Mouse (Mus musculus) hindbrain, embryonic 16.5 days (tissue): ENCODE results near the gene Nemp1. TPM values are rescaled to one million over a fixed set of nuclear protein-coding genes. Genes with fewer than 3 reads are reported as not detected.

ENCODE experiments used
- ATAC-seq: fragments of 200-750 bp; cut with Nextera tagmentation; 2 replicates; pipeline ENCODE4 v1.8.0; 2017; ENCODE audit warnings: moderate TSS enrichment, moderate library complexity
- H3K27ac ChIP-seq: fragments of 300-500 bp; sonication (generic); 2 replicates; pipeline ENCODE4 v1.5.1; 2014; ENCODE audit warnings: low read depth, mild to moderate bottlenecking, control low read depth, low read length, moderate library complexity
- H3K27me3 ChIP-seq: fragments of 300-500 bp; sonication (generic); replicated peaks from 2 replicates; pipeline ENCODE4 v1.6.1; 2014; ENCODE audit warnings: low read length; ENCODE audit not compliant: control insufficient read depth, insufficient read depth
- H3K36me3 ChIP-seq: fragments of 300-500 bp; sonication (generic); 2 replicates; pipeline ENCODE4 v1.6.1; 2014; ENCODE audit warnings: mild to moderate bottlenecking, low read length, moderate library complexity, mixed read lengths; ENCODE audit not compliant: control insufficient read depth, insufficient read depth
- H3K4me1 ChIP-seq: fragments of 300-500 bp; sonication (generic); 2 replicates; pipeline ENCODE4 v1.6.1; 2014; ENCODE audit warnings: low read depth, low read length; ENCODE audit not compliant: control insufficient read depth, insufficient read depth
- H3K4me2 ChIP-seq: fragments of 300-500 bp; sonication (generic); 2 replicates; pipeline ENCODE4 v1.6.1; 2014; ENCODE audit warnings: mild to moderate bottlenecking, low read length, control low read depth, moderate library complexity
- H3K4me3 ChIP-seq: fragments of 300-500 bp; sonication (generic); 2 replicates; pipeline ENCODE4 v1.5.1; 2014; ENCODE audit warnings: mild to moderate bottlenecking, low read length, control low read depth, moderate library complexity
- H3K9ac ChIP-seq: fragments of 300-500 bp; sonication (generic); 2 replicates; pipeline ENCODE4 v1.6.1; 2014; ENCODE audit warnings: low read depth, mild to moderate bottlenecking, control low read depth, low read length, moderate library complexity
- H3K9me3 ChIP-seq: fragments of 300-500 bp; sonication (generic); 2 replicates; pipeline ENCODE4 v1.6.1; 2014; ENCODE audit warnings: mild to moderate bottlenecking, low read length, moderate library complexity; ENCODE audit not compliant: control insufficient read depth
- WGBS: fragments of 180-500 bp; shearing (Covaris S2); extraction: QIAGEN DNeasy Blood & Tissue Kit; methylation state at CpG from one replicate; pipeline ENCODE4 v1.1.7; 2014; 5-methylcytosine and 5-hydroxymethylcytosine counted together
- polyA plus RNA-seq: library from polyadenylated mRNA; unstranded; fragments of >200 nt; fragmentation: Nextera tagmentation; extraction: Ambion mirVana; gene quantifications from 2 replicates; pipeline ENCODE4 v1.2.1, GENCODE M21; 2015

Nemp1 gene
- polyA plus RNA-seq, 1 experiment from 2014 or later, result 3.9 TPM

- Histone ChIP-seq H3K4me3 (no peak overlapping the region), H3K9me3 (no peaks in the 10 kb centered on the region), H3K36me3 (no peaks in the 10 kb centered on the region), H3K27ac (no peak overlapping the region), H3K4me1 (no peaks in the 10 kb centered on the region), H3K9ac (no peak overlapping the region), H3K4me2 (no peak overlapping the region), H3K27me3 (no peaks in the 10 kb centered on the region)
- 93% methylated on average over 4 of the region's 4 CpGs for WGBS
- ATAC-seq, result no peak
Measured at GRCm38 (mm10) chr10:127705783-127706182, 39.1 kb downstream of the Nemp1 start.

- H3K4me3 ChIP-seq, result no peak overlapping the region
- H3K27me3 ChIP-seq, result no peaks in the 10 kb centered on the region
- H3K4me1 ChIP-seq, result no peaks in the 10 kb centered on the region
- H3K9me3 ChIP-seq, result no peaks in the 10 kb centered on the region
- no peak overlapping the region for H3K27ac ChIP-seq
- no peak for ATAC-seq
- no peak overlapping the region for H3K4me2 ChIP-seq
- no peak overlapping the region for H3K9ac ChIP-seq
- WGBS, result 91% methylated on average over 7 of the region's 7 CpGs
- no peaks in the 10 kb centered on the region for H3K36me3 ChIP-seq
Measured at GRCm38 (mm10) chr10:127707721-127708120, 41.0 kb downstream of the Nemp1 start.

- 82% methylated on average over 3 of the region's 3 CpGs for WGBS
- H3K4me3 ChIP-seq, result no peak overlapping the region
- no peaks in the 10 kb centered on the region for H3K27me3 ChIP-seq
- H3K9me3 ChIP-seq, result no peaks in the 10 kb centered on the region
- H3K27ac ChIP-seq, result no peak overlapping the region
- no peaks in the 10 kb centered on the region for H3K4me1 ChIP-seq
- H3K9ac ChIP-seq, result no peak overlapping the region
- no peak for ATAC-seq
- no peaks in the 10 kb centered on the region for H3K36me3 ChIP-seq
- no peak overlapping the region for H3K4me2 ChIP-seq
Measured at GRCm38 (mm10) chr10:127708850-127709370, 42.2 kb downstream of the Nemp1 start.

- no peaks in the 10 kb centered on the region for H3K9me3 ChIP-seq
- 85% methylated on average over 13 of the region's 13 CpGs for WGBS
- H3K4me2 ChIP-seq, result no peak overlapping the region
- no peaks in the 10 kb centered on the region for H3K27me3 ChIP-seq
- H3K9ac ChIP-seq, result no peak overlapping the region
- H3K36me3 ChIP-seq, result no peaks in the 10 kb centered on the region
- no peak overlapping the region for H3K27ac ChIP-seq
- H3K4me3 ChIP-seq, result no peak overlapping the region
- no peaks in the 10 kb centered on the region for H3K4me1 ChIP-seq
- ATAC-seq, result no peak
Measured at GRCm38 (mm10) chr10:127710331-127710730, 43.6 kb downstream of the Nemp1 start.

GRCm38 (mm10) chr10:127712736-127713135 lies 46.0 kb downstream of the Nemp1 start:
- H3K9ac ChIP-seq, result no peak overlapping the region
- WGBS, result 81% methylated on average over 6 of the region's 6 CpGs
- H3K27me3 ChIP-seq, result no peaks in the 10 kb centered on the region
- no peak overlapping the region for H3K4me3 ChIP-seq
- H3K27ac ChIP-seq, result no peak overlapping the region
- no peak for ATAC-seq
- H3K4me2 ChIP-seq, result no peak overlapping the region
- H3K9me3 ChIP-seq, result no peaks in the 10 kb centered on the region
- no peaks in the 10 kb centered on the region for H3K36me3 ChIP-seq
- H3K4me1 ChIP-seq, result no peaks in the 10 kb centered on the region

GRCm38 (mm10) chr10:127721671-127722418 lies 55.1 kb downstream of the Nemp1 start:
- no peaks in the 10 kb centered on the region; the same call in 1 of the 2 replicates for H3K27me3 ChIP-seq
- H3K9ac ChIP-seq, result peak overlapping the region; percentile 29; the same call in 1 of the 2 replicates
- peak; percentile 50 for ATAC-seq
- peak overlapping the region; percentile 41 for H3K4me2 ChIP-seq
- 0 out of 2 replicates have a peak overlapping the region, but pooled peaks have one; percentile 8 for H3K27ac ChIP-seq
- H3K9me3 ChIP-seq, result no peaks in the 10 kb centered on the region
- WGBS, result 8% methylated on average over 20 of the region's 20 CpGs
- no peaks in the 10 kb centered on the region for H3K36me3 ChIP-seq
- H3K4me1 ChIP-seq, result peaks cover 9% of the 10 kb centered on the region
- H3K4me3 ChIP-seq, result no peak overlapping the region

- ATAC-seq, result no peak
- WGBS, result 83% methylated on average over 3 of the region's 3 CpGs
- Histone ChIP-seq H3K9ac (no peak within 1 kb of the TSS), H3K4me2 (no peak within 1 kb of the TSS), H3K27ac (no peak within 1 kb of the TSS), H3K27me3 (no peaks in the 10 kb centered on the region; the same call in 1 of the 2 replicates), H3K4me3 (no peak within 1 kb of the TSS), H3K4me1 (peaks cover 9% of the 10 kb centered on the region), H3K9me3 (no peaks in the 10 kb centered on the region), H3K36me3 (no peaks in the 10 kb centered on the region)
Measured at GRCm38 (mm10) chr10:127724178-127724577, 57.5 kb downstream of the Nemp1 start, which contains the start of gene Tac2. Gene Tac2, plus strand, starts transcription at chr10:127724478.

GRCm38 (mm10) chr10:127725136-127725535 lies 58.4 kb downstream of the Nemp1 start:
- no peaks in the 10 kb centered on the region; the same call in 1 of the 2 replicates for H3K27me3 ChIP-seq
- H3K9ac ChIP-seq, result no peak overlapping the region
- H3K4me3 ChIP-seq, result no peak overlapping the region
- no peaks in the 10 kb centered on the region for H3K9me3 ChIP-seq
- H3K27ac ChIP-seq, result no peak overlapping the region
- WGBS, result 85% methylated on average over 4 of the region's 4 CpGs
- peaks cover 9% of the 10 kb centered on the region for H3K4me1 ChIP-seq
- no peaks in the 10 kb centered on the region for H3K36me3 ChIP-seq
- H3K4me2 ChIP-seq, result no peak overlapping the region
- ATAC-seq, result no peak

GRCm38 (mm10) chr10:127728437-127728836 lies 61.7 kb downstream of the Nemp1 start:
- H3K4me3 ChIP-seq, result no peak overlapping the region
- no peaks in the 10 kb centered on the region for H3K36me3 ChIP-seq
- WGBS, result 57% methylated on average over 8 of the region's 8 CpGs
- H3K4me2 ChIP-seq, result no peak overlapping the region
- H3K4me1 ChIP-seq, result peaks cover 2% of the 10 kb centered on the region; the same call in 1 of the 2 replicates
- no peak overlapping the region for H3K27ac ChIP-seq
- H3K9ac ChIP-seq, result no peak overlapping the region
- no peaks in the 10 kb centered on the region for H3K9me3 ChIP-seq
- H3K27me3 ChIP-seq, result no peaks in the 10 kb centered on the region
- ATAC-seq, result peak; percentile 72
